Mouse (Mus musculus) testis, adult 2 months (tissue): ENCODE measurements at regions not wholly inside any gene's neighbourhood (a gene's known extent, or its start where the extent isn't known, plus 50 kb on each side); places are given as distances from the start of the nearest gene placed in this dataset.

ENCODE experiments used
- H3K27ac ChIP-seq: fragments of 200-500 bp; 2 replicates; pipeline ENCODE4 v1.5.1; 2012; ENCODE audit warnings: low read depth, low read length; ENCODE audit not compliant: control insufficient read depth, insufficient read depth
- H3K27me3 ChIP-seq: fragments of 200-500 bp; 2 replicates; pipeline ENCODE4 v1.6.1; 2012; ENCODE audit warnings: mild to moderate bottlenecking, low read length, moderate library complexity; ENCODE audit not compliant: control insufficient read depth, insufficient read depth
- H3K36me3 ChIP-seq: fragments of 200-500 bp; 2 replicates; pipeline ENCODE4 v1.6.1; 2012; ENCODE audit warnings: mild to moderate bottlenecking, low read length; ENCODE audit not compliant: control insufficient read depth, insufficient read depth
- H3K4me1 ChIP-seq: fragments of 200-500 bp; 2 replicates; pipeline ENCODE4 v1.6.1; 2012; ENCODE audit warnings: low read length; ENCODE audit not compliant: control insufficient read depth, insufficient read depth
- H3K4me3 ChIP-seq: fragments of 200-500 bp; 2 replicates; pipeline ENCODE4 v1.5.1; 2012; ENCODE audit warnings: low read depth, mild to moderate bottlenecking, low read length, moderate library complexity, mixed read lengths; ENCODE audit not compliant: control insufficient read depth
- CTCF ChIP-seq: fragments of 200-500 bp; IDR thresholded peaks from 2 replicates; pipeline ENCODE4 v1.5.1; 2012; ENCODE audit warnings: low read depth, mild to moderate bottlenecking, inconsistent platforms, low read length, moderate library complexity; ENCODE audit not compliant: control insufficient read depth, insufficient read depth, insufficient replicate concordance
- POLR2A ChIP-seq: fragments of 200-500 bp; IDR thresholded peaks from 2 replicates; pipeline ENCODE4 v1.6.1; 2012; ENCODE audit warnings: low read depth, mild to moderate bottlenecking, inconsistent platforms, low read length, moderate library complexity; ENCODE audit not compliant: control insufficient read depth

GRCm38 (mm10) chr14:16178227-16178626 lies 70.9 kb upstream of the Ngly1 start:
- TF ChIP-seq CTCF (no peak), POLR2A (no peak)
- H3K36me3 ChIP-seq, result no peaks in the 10 kb centered on the region
- no peaks in the 10 kb centered on the region for H3K4me1 ChIP-seq
- H3K27ac ChIP-seq, result no peak overlapping the region
- no peak overlapping the region for H3K4me3 ChIP-seq
- no peaks in the 10 kb centered on the region for H3K27me3 ChIP-seq

- TF ChIP-seq POLR2A, result no peak
- no peak for TF ChIP-seq CTCF
- H3K27me3 ChIP-seq, result no peaks in the 10 kb centered on the region
- H3K36me3 ChIP-seq, result no peaks in the 10 kb centered on the region
- no peak overlapping the region for H3K27ac ChIP-seq
- no peaks in the 10 kb centered on the region for H3K4me1 ChIP-seq
- no peak overlapping the region for H3K4me3 ChIP-seq
Observed at GRCm38 (mm10) chr14:16181822-16182221, 67.3 kb upstream of the Ngly1 start.

GRCm38 (mm10) chr14:16185246-16185645 lies 63.8 kb upstream of the Ngly1 start:
- H3K4me1 ChIP-seq, result no peaks in the 10 kb centered on the region
- no peaks in the 10 kb centered on the region for H3K36me3 ChIP-seq
- TF ChIP-seq CTCF (no peak), POLR2A (no peak)
- no peak overlapping the region for H3K27ac ChIP-seq
- H3K27me3 ChIP-seq, result no peaks in the 10 kb centered on the region
- H3K4me3 ChIP-seq, result no peak overlapping the region
